Mouse (Mus musculus) forebrain, embryonic 13.5 days (tissue): ENCODE results near the gene Srf. TPM values are rescaled to one million over a fixed set of nuclear protein-coding genes. Genes with fewer than 3 reads are reported as not detected.

Experiments
- ATAC-seq: fragments of 200-750 bp; cut with Nextera tagmentation; 2 replicates; pipeline ENCODE4 v1.8.0; 2017
- H3K27ac ChIP-seq: fragments of 300-500 bp; sonication (generic); 2 replicates; pipeline ENCODE4 v1.5.1; 2015; ENCODE audit warnings: inconsistent platforms, mild to moderate bottlenecking, moderate library complexity
- H3K27me3 ChIP-seq: fragments of 300-500 bp; sonication (generic); 2 replicates; pipeline ENCODE4 v1.6.1; 2015; ENCODE audit warnings: mild to moderate bottlenecking, inconsistent platforms
- H3K36me3 ChIP-seq: fragments of 300-500 bp; sonication (generic); 2 replicates; pipeline ENCODE4 v1.6.1; 2015; ENCODE audit warnings: mild to moderate bottlenecking, inconsistent platforms; ENCODE audit not compliant: poor library complexity, severe bottlenecking
- H3K4me1 ChIP-seq: fragments of 300-500 bp; sonication (generic); 2 replicates; pipeline ENCODE4 v1.6.1; 2015; ENCODE audit warnings: inconsistent platforms
- H3K4me2 ChIP-seq: fragments of 300-500 bp; sonication (generic); 2 replicates; pipeline ENCODE4 v1.6.1; 2015; ENCODE audit warnings: inconsistent platforms, mild to moderate bottlenecking, moderate library complexity
- H3K4me3 ChIP-seq: fragments of 300-500 bp; sonication (generic); 2 replicates; pipeline ENCODE4 v1.5.1; 2015; ENCODE audit warnings: mild to moderate bottlenecking, inconsistent platforms
- H3K9ac ChIP-seq: fragments of 300-500 bp; sonication (generic); 2 replicates; pipeline ENCODE4 v1.6.1; 2015; ENCODE audit warnings: mild to moderate bottlenecking, inconsistent platforms
- H3K9me3 ChIP-seq: fragments of 300-500 bp; sonication (generic); replicated peaks from 2 replicates; pipeline ENCODE4 v1.6.1; 2016; ENCODE audit warnings: inconsistent platforms
- WGBS: fragments of 180-500 bp; shearing (Covaris S2); methylation state at CpG from one replicate; pipeline ENCODE4 v1.1.7; 2015; 5-methylcytosine and 5-hydroxymethylcytosine counted together
- microRNA-seq: library from miRNA; unstranded; fragments of <30 nt; microRNA quantifications from one replicate; pipeline ENCODE4, GENCODE M21; 2016
- polyA plus RNA-seq: library from polyadenylated mRNA; unstranded; fragments of >200 nt; fragmentation: Nextera tagmentation; extraction: Ambion mirVana; gene quantifications from 2 replicates; pipeline ENCODE4 v1.2.1, GENCODE M21; 2015

Gene Srf
- polyA plus RNA-seq, 1 experiment from 2014 or later = 4.2 TPM

GRCm38 (mm10) chr17:46511059-46511710, 44.8 kb downstream of the Srf start:
- ATAC-seq = peak; percentile 41; the same call in 1 of the 2 replicates
- no peak overlapping the region for H3K4me3 ChIP-seq
- 0 out of 2 replicates have a peak, but pooled peaks cover 7% of the 10 kb centered on the region for H3K36me3 ChIP-seq
- H3K9ac ChIP-seq = no peak overlapping the region
- no peaks in the 10 kb centered on the region for H3K4me1 ChIP-seq
- no peaks in the 10 kb centered on the region for H3K9me3 ChIP-seq
- H3K27ac ChIP-seq = no peak overlapping the region
- H3K27me3 ChIP-seq = no peaks in the 10 kb centered on the region
- H3K4me2 ChIP-seq = no peak overlapping the region
- 38% methylated on average over 11 of the region's 11 CpGs for WGBS

GRCm38 (mm10) chr17:46505617-46506016, 50.4 kb downstream of the Srf start:
- Histone ChIP-seq H3K4me2 (no peak overlapping the region), H3K27me3 (no peaks in the 10 kb centered on the region), H3K36me3 (peaks cover 18% of the 10 kb centered on the region; the same call in 1 of the 2 replicates), H3K9ac (no peak overlapping the region), H3K9me3 (no peaks in the 10 kb centered on the region), H3K4me3 (no peak overlapping the region), H3K27ac (no peak overlapping the region), H3K4me1 (no peaks in the 10 kb centered on the region)
- 83% methylated on average over 3 of the region's 3 CpGs for WGBS
- ATAC-seq = no peak

- H3K4me1 ChIP-seq = no peaks in the 10 kb centered on the region
- no peaks in the 10 kb centered on the region for H3K27me3 ChIP-seq
- no peaks in the 10 kb centered on the region for H3K9me3 ChIP-seq
- no peak overlapping the region for H3K9ac ChIP-seq
- no peak overlapping the region for H3K4me3 ChIP-seq
- no peak overlapping the region for H3K4me2 ChIP-seq
- H3K36me3 ChIP-seq = peaks cover 31% of the 10 kb centered on the region
- no peak overlapping the region for H3K27ac ChIP-seq
- WGBS = 83% methylated on average over 14 of the region's 14 CpGs
- ATAC-seq = no peak
Observed at GRCm38 (mm10) chr17:46503847-46504638, 51.9 kb downstream of the Srf start.

DNA sequence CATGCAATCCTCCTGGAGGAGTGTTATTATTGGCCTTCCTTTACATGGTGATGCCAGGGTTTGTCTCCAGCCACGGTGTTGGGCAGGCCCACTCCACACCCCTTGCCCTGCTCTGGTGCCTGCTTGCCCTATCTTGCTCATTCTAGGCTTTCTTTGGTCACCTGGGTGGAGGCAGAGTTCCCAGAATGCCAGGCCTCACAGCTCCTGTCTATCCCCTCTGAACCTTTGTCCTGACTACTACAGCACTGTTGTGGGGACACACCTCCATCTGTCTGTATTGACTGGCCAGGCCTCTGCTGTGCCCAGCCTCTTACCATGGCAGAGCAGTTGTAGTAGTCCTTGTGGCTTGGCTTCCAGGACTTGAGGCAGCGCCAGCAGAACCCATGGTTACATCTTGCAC, 53.2 kb downstream of the Srf start:
- no peak for ATAC-seq
- Histone ChIP-seq H3K4me1 (peaks cover 5% of the 10 kb centered on the region; the same call in 1 of the 2 replicates), H3K36me3 (peaks cover 28% of the 10 kb centered on the region), H3K27ac (no peak overlapping the region), H3K27me3 (no peaks in the 10 kb centered on the region), H3K4me3 (no peak overlapping the region), H3K4me2 (no peak overlapping the region), H3K9me3 (no peaks in the 10 kb centered on the region), H3K9ac (no peak overlapping the region)
- WGBS = 93% methylated on average over 2 of the region's 2 CpGs

Small RNA genes lying within 50 kb of the gene (microRNA-seq; reads per million reads assigned to microRNA genes)
- gene Mir6976 = not detected

Other genes with a start within 250 kb of the Srf start
- 6.3 and 6.4 TPM in 2 replicates for gene Abcc10, start 227.8 kb downstream of the Srf start, polyA plus RNA-seq
- 7.2 and 11.0 TPM in 2 replicates for gene Zfp318, start 172.4 kb downstream of the Srf start, polyA plus RNA-seq
- 0.75 and 0.89 TPM in 2 replicates for gene Crip3, start 127.2 kb downstream of the Srf start, polyA plus RNA-seq
- 0.13 TPM in 1 of 2 replicates, not detected in the other for gene Slc22a7, start 117.7 kb downstream of the Srf start, polyA plus RNA-seq
- gene Ttbk1, start 68.5 kb downstream of the Srf start, polyA plus RNA-seq = 3.7 and 4.1 TPM in 2 replicates
- 51.2 and 59.0 TPM in 2 replicates for gene Dnph1, start 59.5 kb downstream of the Srf start, polyA plus RNA-seq
- 9.8 and 12.4 TPM in 2 replicates for gene Cul9, start 9.8 kb downstream of the Srf start, polyA plus RNA-seq
- gene Ptk7, start 73.3 kb upstream of the Srf start, polyA plus RNA-seq = 32.5 and 35.3 TPM in 2 replicates
- 44.3 and 47.7 TPM in 2 replicates for gene Klc4, start 89.8 kb upstream of the Srf start, polyA plus RNA-seq
- 89.0 and 97.3 TPM in 2 replicates for gene Mrpl2, start 90.1 kb upstream of the Srf start, polyA plus RNA-seq
- gene Cul7, start 94.2 kb upstream of the Srf start, polyA plus RNA-seq = 33.5 and 39.0 TPM in 2 replicates
- 54.5 and 59.7 TPM in 2 replicates for gene Rrp36, start 118.2 kb upstream of the Srf start, polyA plus RNA-seq
- 196 and 208 TPM in 2 replicates for gene Mea1, start 122.6 kb upstream of the Srf start, polyA plus RNA-seq
- 145 and 147 TPM in 2 replicates for gene Klhdc3, start 124.7 kb upstream of the Srf start, polyA plus RNA-seq
- 85.4 and 103 TPM in 2 replicates for gene Ppp2r5d, start 148.9 kb upstream of the Srf start, polyA plus RNA-seq
- 18.9 and 21.3 TPM in 2 replicates for gene Pex6, start 155.3 kb upstream of the Srf start, polyA plus RNA-seq
- gene Gnmt, start 173.0 kb upstream of the Srf start, polyA plus RNA-seq = 0.52 and 0.58 TPM in 2 replicates
- 56.2 and 60.0 TPM in 2 replicates for gene Cnpy3, start 196.0 kb upstream of the Srf start, polyA plus RNA-seq
- 0.21 and 0.45 TPM in 2 replicates for gene Ptcra, start 207.5 kb upstream of the Srf start, polyA plus RNA-seq
- gene 2310039H08Rik, start 216.5 kb upstream of the Srf start, polyA plus RNA-seq = 64.2 and 69.0 TPM in 2 replicates
- 142 and 143 TPM in 2 replicates for gene Rpl7l1, start 226.5 kb upstream of the Srf start, polyA plus RNA-seq